Mouse (Mus musculus) megakaryocyte, embryonic 14.5 days (primary cell): ENCODE measurements around the gene Fam189a2.

ENCODE experiments used
- FLI1 ChIP-seq: IDR thresholded peaks from 2 replicates; pipeline ENCODE4 v1.6.1; 2012; ENCODE audit warnings: low read length, inconsistent platforms, mixed read lengths
- GATA1 ChIP-seq: IDR thresholded peaks from 3 replicates; pipeline ENCODE4 v1.6.1; 2012; ENCODE audit warnings: mixed read lengths, low read length, inconsistent platforms, borderline replicate concordance

GRCm38 (mm10) chr19:24020736-24021135, 10.1 kb downstream of the Fam189a2 start:
- TF ChIP-seq GATA1, result no peak
- TF ChIP-seq FLI1, result no peak
